In genomic region chr12:100228041-100228725, GRCm38 (mm10) we compare ENCODE assay signal across 9 mouse cellular contexts. TPM values are rescaled to one million over a fixed set of nuclear protein-coding genes. Genes with fewer than 3 reads are reported as not detected.
DNase-seq lines count a peak whose midpoint lies in the region; ATAC-seq and TF ChIP-seq lines count a peak whose summit lies in the region.
"Had no signal": no experiment of that assay in that cellular context is flagged by ENCODE, and none has a peak within 500 bp of the region (broad histone marks: within the 10 kb centered on the region; RNA-seq: fewer than 3 reads in every experiment).

No protein-coding gene starts in this region.

- peak overlapping the region; percentile 79 for H3K27ac ChIP-seq in layer of hippocampus, adult 2 months
- H3K27ac ChIP-seq in forebrain, embryonic 10.5 days: peak overlapping the region; percentile 80
- peak overlapping the region; percentile 85 for H3K27ac ChIP-seq in midbrain, embryonic 10.5 days (replicated peaks)

- no peak for ATAC-seq in activated CD4-positive, CD25-positive, alpha-beta regulatory T cell, adult 4 months

- no peak overlapping the region for H3K4me3 ChIP-seq in layer of hippocampus, adult 2 months
- no peak overlapping the region for H3K4me3 ChIP-seq in forebrain, embryonic 10.5 days
- no peak overlapping the region for H3K4me3 ChIP-seq in midbrain, embryonic 10.5 days

- no peaks in the 10 kb centered on the region for H3K27me3 ChIP-seq in forebrain, embryonic 10.5 days (ENCODE audit: poor library complexity, severe bottlenecking)
- no peaks in the 10 kb centered on the region for H3K27me3 ChIP-seq in midbrain, embryonic 10.5 days (ENCODE audit: low read depth, poor library complexity, severe bottlenecking)

- H3K36me3 ChIP-seq in forebrain, embryonic 10.5 days (replicated peaks): no peaks in the 10 kb centered on the region
- no peaks in the 10 kb centered on the region for H3K36me3 ChIP-seq in midbrain, embryonic 10.5 days

- no peaks in the 10 kb centered on the region for H3K9me3 ChIP-seq in forebrain, embryonic 10.5 days
- H3K9me3 ChIP-seq in midbrain, embryonic 10.5 days (replicated peaks): 0 out of 2 replicates have a peak, but pooled peaks cover 4% of the 10 kb centered on the region

- no peak for TF ChIP-seq CTCF in layer of hippocampus, adult 2 months (conservative IDR thresholded peaks at IDR 0.05)

- WGBS in forebrain, embryonic 10.5 days: 39% methylated on average over 11 of the region's 11 CpGs
- WGBS in midbrain, embryonic 10.5 days: 36% methylated on average over 11 of the region's 11 CpGs

- DNase-seq in layer of hippocampus, adult 2 months (ENCODE audit: low spot score in 2 of 2): no peak
- no peak for DNase-seq in layer of hippocampus, adult 9-10 months (ENCODE audit: low spot score)
- no peak for DNase-seq in forebrain, embryonic 10.5 days (ENCODE audit: extremely low spot score, low spot score)
- peak; percentile 33 for DNase-seq in midbrain, embryonic 10.5 days (ENCODE audit: low spot score)
- peak; percentile 32 to 60 for DNase-seq in thymus, adult 18-20 months
- no peak for DNase-seq in layer of hippocampus, postnatal 25 days (ENCODE audit: extremely low spot score in 1 of 2, low spot score in 1 of 2)
- DNase-seq in heart, postnatal 4 days: no peak
- DNase-seq: adrenal gland, postnatal 36 days had no signal

- peaks cover 33% of the 10 kb centered on the region for H3K4me1 ChIP-seq in forebrain, embryonic 10.5 days
- H3K4me1 ChIP-seq in midbrain, embryonic 10.5 days: peaks cover 52% of the 10 kb centered on the region

RNA-seq across cellular contexts. Expression of gene Calm1, which starts 28.9 kb away (rescaled TPM):
- total RNA-seq in layer of hippocampus, adult 2 months (2021): 1,000 to 10,000 TPM; 2,009 to 2,049 TPM
- polyA plus RNA-seq in forebrain, embryonic 10.5 days (2016; fragmentation: Nextera tagmentation; extraction: Ambion mirVana): 1,249 and 1,251 TPM in 2 replicates
- polyA plus RNA-seq in midbrain, embryonic 10.5 days (2016; fragmentation: Nextera tagmentation; extraction: Ambion mirVana): 1,473 and 1,491 TPM in 2 replicates
- total RNA-seq in layer of hippocampus, postnatal 25 days (2021): 1,000 to 10,000 TPM; 1,915 to 2,063 TPM
- total RNA-seq in heart, postnatal 4 days (2021): 100 to 1,000 TPM; 366 to 373 TPM
- 1,000 to 10,000 TPM; 1,514 to 2,306 TPM for polyA plus RNA-seq in activated CD4-positive, CD25-positive, alpha-beta regulatory T cell, adult 4 months (2017; shearing (Covaris generic))

Comparison
In these comparisons a context has a peak if more than half of its experiments do, and no peak if none do; other contexts are left out.
1. DNase-seq: peak in midbrain, embryonic 10.5 days (single experiment) and thymus, adult 18-20 months (2 of 2); none in layer of hippocampus, adult 2 months (0 of 2), layer of hippocampus, adult 9-10 months (single experiment), forebrain, embryonic 10.5 days (single experiment), layer of hippocampus, postnatal 25 days (0 of 2) and heart, postnatal 4 days (single experiment).
2. RNA of gene Calm1, which starts 28.9 kb away (total RNA-seq): 1,915 to 2,063 TPM in layer of hippocampus, postnatal 25 days and 2,009 to 2,049 TPM in layer of hippocampus, adult 2 months; 366 to 373 TPM in heart, postnatal 4 days; every median in the first group is over 4 times any median in the second.
3. Peak in every context shown above with its lines, with median percentiles within 50 percentile points of each other: H3K27ac ChIP-seq.